Mouse (Mus musculus): Measurements from ENCODE around the gene Frmd4b.
A peak's percentile ranks its signal among the peaks of the same experiment; 100 is the strongest.

Gene Frmd4b

DNA sequence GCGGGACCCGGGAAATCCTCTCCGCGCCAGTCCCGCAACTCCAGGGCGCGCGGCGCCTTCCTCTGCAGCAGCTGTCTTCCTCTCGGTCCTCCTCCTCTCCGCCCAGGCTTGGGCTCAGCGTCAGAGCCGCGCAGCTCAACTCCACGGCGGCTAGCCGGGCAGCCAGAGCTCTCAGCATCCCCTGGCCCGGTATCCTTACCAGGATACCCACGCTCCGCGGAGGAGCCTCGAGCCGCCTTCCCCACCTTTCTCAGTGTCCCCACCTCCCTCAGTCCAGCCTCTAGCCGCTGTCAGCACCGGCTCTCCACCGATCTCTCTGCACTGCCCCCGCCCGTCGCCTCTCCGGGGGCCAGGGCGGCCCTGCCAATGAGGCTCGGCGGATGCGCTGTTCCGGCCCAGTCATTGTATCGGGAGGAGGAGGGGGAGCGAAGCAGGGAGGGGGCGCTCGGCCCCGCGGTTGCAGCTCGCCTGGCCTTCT lies at the start of gene Frmd4b:
Gene Frmd4b (minus strand): TSS at position 276 of the 478 bp plus-strand sequence.
- DNase-seq = peak; percentile 79

DNA sequence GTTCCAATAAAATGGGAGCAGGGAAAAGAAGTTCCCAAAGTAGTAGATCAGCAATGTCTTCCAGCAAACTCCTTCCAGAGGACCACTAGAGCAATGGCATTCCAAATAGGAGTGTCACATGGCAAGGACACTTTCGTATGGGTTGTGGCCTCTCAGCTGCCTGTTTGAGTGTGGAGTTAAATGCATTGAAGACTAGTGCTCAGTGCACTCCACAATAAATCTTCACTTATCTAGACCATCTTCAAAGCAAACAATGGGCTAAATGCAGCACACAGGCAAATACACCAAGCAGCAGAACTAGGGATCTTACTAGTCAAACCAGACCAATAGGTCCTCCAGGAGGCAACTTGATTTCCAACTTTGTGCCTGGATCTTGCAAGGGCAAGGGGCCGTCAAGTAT lies 49.1 kb upstream of the Frmd4b start:
- DNase-seq = no peak

DNA sequence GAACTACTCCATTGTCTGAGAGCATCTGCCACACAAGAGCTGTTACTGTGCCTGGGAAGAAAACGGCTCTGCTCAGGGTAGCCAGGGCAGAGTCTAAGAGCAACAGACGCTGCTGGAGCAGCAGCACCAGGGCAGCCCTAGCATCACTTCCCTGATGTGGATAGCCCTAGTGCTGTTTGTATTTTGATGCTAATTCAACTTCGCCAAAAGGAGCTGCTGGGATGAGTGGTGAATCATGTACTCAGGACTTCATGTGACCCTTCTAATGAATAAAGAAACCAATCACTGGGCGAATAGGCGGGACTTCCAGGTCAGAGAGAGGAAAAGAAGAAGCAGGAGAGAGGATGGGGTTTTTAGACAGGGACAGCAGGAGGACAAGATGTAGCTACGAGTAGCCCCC lies 41.6 kb upstream of the Frmd4b start:
- DNase-seq = no peak

DNA sequence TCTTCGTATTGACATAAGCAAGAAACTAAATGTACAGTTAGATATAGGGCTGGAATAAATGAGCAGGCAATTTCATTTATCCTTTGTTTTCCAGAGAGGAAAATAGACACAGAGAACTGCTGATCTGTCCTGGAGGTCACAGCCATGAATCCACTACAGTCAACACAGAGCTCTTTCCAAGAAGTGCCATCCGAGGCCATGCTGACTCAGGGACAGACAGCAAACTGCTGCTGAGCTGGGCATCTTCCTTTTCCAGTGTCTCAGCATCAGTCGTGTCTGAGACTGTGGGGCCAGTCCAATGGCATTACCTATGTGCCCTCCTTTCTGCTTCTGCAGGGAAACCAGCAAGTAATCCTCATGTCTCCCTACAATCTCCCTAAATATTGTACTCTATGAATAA lies 38.6 kb upstream of the Frmd4b start:
- DNase-seq = no peak

DNA sequence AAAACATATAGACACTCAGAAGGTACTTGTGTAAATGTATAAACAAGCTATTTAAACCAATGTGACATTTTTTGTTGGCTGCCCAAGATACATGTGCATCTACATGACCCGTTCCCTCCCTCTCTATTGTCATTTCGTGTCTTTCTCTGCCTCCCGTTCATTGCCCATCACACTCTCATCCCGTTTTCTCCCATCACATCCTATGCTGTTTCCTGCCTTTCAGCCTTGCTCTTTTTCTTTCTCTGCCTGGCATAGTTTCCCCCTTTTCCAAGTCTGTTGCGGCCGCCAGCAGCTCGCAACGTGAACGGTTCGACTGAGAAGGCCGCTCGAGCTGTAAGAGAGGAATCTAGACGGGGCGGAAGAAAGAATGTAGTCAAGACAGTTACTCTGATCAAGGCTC lies 30.2 kb upstream of the Frmd4b start:
- DNase-seq = no peak

DNA sequence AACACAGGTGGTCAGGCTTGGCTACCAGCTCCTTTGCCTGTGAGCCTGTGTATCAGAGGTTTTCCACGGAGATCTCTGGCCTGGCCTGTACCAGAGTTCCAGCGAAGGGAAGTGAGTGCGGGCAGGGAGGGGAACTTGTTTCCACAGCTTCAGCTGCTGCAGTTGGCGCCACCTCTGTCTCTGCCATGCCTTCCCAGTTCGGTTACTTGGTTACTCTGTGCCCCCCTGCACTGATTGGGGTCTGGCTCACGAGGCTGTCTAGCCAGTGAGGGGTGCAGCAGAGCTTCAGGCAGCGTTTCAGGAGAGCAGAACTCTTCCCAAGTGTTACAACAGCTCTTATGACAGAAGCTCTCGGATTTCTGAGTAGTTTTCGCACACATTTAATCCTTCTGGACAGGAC lies 6.0 kb upstream of the Frmd4b start:
- DNase-seq = no peak

DNA sequence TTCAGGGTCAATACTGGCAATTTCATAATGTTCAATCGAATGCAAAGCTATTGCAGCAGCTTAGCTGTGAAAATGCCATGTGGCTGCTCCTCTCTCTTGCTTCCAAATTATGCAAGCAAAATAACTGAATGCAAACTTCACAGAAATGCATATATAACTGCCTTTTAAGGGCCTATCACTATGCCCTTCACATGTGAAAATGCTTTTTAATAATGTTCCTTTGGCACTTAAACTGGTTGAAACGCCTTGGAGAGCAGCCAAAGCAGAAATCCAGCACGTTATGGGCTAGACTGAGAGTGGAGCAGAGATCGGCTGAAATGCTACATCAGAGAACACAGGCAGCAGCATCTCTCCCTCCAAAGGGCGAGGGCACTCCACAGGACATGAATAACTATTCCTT lies 4.9 kb upstream of the Frmd4b start:
- DNase-seq = no peak

DNA sequence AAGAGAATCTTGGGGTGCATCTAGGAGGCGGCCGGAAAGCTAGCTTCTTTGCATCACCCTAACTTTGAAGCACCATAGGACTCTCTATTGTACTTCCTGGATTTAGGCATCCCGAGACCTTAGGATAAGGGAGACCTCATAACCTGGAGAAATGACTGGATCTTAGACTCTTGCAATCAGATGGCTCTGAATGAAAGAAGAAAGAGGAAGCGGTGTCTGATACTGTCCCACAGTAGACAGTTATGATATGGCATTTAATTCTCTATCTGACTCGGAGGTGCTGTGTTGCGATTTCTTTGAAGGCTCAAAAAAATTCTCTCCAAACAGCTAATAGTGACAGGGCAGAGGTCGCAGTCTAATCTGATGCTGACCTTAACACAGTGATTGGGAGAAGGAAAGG lies 433 bp upstream of the Frmd4b start:
- DNase-seq = no peak

DNA sequence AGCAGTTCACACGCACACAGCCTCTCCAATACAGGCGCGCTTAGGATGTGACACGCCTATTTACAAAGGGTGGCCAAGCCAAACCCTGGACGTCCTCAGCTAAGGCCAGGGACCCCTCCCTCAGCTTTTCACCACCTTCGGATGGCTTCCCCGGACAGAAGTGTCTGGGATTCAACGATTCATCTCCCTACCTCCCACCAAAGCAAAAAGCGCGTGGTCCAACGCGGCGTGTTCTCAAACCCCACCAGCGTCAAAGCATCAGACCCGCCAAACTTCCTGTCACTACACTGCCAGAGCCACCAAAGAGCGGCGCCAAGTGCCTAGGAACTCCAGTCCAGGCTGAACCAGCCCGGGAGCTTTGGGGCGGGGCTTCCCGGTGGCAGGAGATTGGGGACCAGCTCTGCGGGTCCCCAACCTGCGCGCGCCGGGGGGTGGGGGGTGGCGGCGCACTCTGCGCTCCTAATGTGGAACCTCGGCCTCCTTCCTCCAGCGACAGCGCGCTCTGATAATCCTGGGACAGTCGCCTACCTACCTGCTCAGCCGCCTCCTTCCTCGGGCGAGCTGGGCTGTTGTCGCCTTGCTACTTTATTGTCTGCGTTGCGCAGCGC lies 579 bp downstream of the Frmd4b start:
- DNase-seq = no peak

DNA sequence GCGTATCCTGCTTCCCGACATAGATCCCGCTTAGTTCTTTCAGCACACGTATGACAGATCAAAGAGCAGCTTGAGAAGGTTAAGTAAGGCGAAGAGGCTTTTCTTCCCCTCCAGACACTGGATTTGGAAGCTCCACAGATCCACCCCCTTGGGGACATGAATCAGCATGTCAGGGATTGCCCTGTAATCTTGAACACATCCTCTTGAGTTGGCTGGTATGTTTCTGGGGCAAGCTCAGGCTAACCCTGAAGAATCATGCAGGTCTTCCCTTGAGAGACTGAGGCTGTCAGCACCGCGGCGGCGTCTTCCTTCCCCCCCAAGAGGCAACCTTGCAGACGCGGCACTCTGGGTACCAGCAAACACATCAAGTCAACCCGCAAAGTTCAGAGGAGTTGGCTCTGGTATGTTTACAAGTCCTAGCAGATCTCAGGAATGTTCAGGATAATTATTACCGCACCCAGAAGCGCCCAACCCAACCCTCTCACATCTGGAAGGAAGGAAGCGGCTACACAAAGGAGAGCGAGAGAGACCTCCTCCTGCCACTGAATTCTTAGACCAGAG lies 1.4 kb downstream of the Frmd4b start:
- no peak for DNase-seq

DNA sequence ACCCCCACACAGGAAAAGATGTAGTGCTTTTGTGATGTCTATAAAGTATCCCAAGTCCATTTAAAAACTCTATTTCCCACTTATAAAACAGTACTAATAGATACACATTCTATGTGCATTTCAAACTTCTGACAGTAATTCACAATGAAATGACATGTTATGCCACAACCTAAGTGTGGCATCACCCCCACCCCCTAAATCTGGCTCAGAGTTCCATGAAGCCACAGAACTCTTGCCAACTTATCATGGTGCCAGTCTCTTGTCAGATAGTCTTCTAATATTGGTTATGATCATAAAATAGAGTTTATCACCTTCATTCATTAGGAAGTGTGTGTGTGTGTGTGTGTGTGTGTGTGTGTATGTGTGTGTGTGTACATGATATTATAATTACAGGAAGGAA lies 3.2 kb downstream of the Frmd4b start:
- DNase-seq = no peak

DNA sequence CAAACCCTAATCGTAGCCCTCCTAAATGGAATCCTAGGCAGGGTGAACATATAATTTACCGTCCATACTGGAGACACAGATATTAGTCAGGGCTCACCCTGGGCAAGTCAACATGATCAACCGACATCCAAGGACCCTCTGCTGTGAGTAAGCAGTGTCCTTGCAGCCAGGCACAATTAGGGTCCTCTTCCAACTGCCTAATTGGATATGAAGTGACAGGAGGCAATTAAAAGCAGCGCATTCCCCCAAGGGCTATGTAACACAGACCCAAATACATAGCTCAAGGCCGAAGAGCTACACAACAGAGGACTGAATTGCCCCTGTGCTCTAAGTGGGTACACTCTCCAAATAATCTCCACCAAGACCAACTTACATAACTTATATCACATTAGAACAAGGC lies 4.5 kb downstream of the Frmd4b start:
- DNase-seq = no peak

DNA sequence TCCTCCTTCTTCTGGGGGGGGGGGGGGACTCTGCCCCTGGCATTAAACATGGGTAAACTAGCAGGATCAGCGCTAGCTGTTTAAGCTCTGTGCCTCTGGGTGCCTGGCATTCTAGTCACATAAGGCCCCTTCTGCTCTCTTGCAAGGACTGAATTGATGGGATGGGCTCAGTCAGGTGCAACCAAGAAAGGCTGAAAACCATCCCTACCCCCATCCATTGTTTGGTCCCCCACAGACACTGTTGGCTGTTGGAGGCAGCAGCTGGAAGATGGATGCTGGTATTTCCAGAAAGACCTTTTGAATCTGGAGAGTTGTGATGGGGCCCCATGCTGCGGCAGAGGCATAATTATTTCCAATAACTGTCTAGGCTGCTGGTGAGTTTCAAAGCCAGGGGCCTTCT lies 7.3 kb downstream of the Frmd4b start:
- DNase-seq = no peak

DNA sequence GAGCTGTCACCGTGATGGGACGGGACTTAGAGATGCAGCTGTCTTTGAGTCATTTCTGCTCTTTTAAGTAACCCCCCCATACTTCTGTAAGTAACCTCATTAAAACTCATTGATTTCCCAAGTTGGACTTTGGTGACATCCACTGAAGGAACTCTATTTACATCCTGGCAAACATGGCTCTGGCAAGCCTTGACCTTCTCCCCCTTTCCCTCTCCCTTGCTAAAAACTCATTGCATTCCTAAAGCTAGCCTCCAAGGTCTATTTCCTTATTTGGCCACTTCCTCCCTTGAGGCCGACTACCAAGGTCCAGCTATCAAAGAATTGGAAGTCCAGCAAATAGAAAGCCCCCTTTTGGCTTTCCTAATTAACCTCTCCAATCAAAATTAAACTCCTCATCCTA lies 9.7 kb downstream of the Frmd4b start:
- no peak for DNase-seq

DNA sequence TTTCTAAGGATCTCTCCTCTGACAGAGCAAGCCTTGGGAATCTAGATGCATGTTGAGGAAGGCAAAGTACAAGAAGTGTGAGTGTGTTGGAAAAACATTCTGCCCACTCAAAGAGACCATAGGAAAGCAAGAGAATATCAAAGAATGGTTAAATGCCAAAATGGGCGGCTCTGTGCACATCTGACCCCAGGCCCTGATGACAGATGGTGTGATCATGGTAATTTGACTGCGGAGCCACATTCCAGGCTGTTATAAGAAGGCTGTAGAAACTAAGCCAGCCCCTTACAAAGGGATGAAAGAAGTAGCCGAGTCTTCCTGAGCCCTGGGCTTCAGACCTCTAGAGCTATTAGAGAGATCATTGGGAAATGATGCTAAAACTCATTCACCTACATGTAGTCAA lies 22.1 kb downstream of the Frmd4b start:
- DNase-seq = no peak

DNA sequence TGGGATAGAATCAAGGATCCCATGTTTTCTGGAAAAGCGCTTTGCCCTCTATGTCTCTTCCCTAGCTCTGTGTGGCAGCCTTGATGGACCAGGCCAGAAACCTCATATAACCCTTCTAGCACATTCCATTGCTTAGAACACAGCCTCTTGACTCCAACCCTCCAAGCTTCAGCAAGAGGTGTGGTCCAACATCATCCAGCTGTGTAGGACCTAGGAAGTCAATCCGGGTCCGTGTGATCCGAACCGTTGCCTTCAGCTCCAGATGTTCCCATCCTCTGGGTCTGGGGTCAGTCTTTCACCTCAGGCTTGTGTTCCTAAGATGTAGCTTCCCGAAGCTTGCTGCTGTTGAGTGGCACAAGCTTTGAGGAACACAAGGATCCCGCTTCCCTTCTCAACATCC lies 22.8 kb downstream of the Frmd4b start:
- no peak for DNase-seq

DNA sequence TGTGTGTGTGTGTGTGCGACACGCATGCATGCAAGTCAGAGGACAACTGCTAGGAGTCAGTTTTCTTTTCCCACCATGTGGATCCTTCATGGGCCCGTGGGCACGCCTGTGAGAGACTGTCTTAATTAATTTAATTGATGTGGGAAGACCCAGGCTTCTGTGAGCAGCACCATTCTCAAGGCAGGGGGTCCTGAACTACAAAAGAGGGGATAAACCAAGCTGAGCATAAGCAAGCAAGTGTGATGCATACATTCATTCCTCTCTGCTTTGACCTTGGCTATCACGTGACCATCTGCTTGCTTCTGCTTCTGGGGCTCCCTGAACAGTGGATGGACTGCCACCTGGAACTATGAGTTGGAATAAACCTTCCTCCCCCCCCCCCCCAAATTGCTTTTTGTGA lies 27.1 kb downstream of the Frmd4b start:
- DNase-seq = no peak

DNA sequence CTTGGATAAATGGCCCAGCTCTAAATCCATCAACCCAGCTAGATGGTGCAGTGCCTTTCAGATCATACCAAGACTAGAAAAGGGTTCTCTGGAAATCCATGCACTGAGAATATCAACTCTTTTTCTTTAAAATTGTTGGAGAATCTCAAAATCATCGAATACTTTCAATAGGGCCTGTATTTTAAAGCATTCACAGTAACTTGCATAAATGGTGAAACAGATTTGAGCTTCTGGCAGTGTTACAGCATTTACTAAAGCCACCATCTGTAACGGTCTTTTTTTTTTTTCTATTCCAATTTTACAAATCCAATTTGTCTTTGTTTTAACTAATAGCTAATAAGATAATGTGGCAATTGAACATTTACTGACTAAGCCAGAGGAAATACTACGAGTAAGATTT lies 27.8 kb downstream of the Frmd4b start:
- DNase-seq = no peak

DNA sequence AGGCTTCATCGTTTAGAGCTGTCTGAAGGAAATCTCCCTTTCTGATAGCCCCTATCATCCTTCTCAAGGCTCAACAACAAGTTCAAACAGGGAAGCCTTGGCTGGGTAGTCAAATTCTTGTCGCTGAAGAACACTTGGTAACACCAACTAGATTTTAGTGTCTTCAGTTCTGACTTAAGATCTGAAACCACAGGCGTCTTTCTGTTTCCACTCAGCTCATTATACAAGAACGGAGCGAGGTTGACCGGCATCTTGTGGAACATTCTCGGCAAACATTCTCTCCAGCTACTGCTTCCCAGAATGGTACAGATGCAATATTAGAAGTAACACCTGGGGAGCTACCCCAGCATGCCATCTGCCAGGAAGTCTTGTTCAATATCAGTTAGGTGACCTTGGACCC lies 28.3 kb downstream of the Frmd4b start:
- no peak for DNase-seq

DNA sequence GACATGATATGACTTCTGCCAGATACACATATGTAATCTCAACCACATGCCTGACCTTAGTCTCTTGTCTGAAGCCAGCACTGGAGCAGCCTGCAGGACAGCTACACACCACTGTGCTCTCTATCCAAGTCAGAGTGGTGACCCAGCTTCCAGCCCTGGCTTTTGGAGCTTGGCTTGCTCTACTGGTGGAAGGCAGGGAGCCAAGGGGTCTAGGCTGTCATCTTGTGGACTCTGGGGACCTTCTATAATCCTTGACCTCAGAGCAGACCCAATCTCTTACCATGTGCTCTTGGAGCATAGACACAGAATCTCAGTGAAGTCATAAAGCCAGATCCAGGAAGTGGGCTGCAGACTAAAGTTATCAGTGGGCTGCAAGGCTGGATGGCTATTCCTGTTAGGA lies 30.7 kb downstream of the Frmd4b start:
- no peak for DNase-seq

DNA sequence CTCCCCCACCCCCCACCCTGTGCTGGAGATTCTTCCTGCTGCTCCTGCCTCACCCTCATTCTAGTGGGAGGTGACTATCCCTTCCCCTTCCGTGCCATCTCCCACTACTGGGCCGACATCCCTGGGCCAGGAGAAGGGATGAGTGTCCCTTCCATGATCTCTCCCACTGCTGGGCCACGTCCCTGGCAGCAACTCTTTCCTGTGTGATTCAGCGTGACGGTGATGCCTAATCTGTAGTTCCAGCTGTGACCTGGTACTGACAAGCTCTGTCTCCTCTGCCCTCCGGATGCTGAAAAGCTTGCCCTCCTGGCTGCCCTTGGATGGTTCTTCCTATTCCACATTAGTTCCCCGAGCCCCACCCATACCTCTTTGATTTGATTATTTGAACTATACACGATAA lies 31.3 kb downstream of the Frmd4b start:
- no peak for DNase-seq

DNA sequence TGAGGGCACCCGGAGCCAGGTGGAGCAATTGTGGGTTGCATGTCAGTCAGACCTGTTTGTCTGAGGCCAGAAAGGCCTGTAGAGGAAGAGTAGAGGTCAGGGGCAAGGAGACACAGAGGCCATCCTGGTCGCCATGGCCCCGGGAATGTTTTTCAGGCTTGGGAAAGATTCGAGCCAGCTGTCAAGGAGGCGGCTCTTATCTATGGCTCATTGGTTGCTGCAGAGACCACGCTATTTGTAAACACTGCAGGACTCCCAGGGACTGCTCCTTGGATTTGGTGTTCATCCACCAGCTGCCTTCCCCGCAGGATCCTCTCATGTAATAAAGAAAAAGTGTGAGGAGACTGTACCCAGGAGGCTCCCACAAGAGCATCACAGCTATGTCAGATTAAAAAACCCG lies 34.6 kb downstream of the Frmd4b start:
- no peak for DNase-seq

DNA sequence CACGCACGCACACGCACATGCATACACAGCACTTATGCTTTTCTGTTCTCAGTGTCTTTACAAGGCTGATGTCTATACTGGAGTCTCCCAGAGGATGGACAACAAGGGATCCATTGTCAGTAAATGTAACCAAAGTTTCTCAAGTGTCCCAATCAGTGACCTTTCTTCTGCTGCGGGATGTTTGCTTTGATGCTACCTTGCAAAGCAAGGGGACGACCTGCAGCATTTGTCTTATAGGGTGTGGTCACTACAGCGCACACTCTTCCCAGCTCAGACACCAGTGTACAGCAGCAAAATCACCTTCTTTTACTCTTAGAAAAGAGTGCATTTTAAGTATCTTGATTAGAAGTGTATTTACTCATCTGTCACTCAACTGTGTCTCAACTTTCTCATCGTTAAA lies 35.4 kb downstream of the Frmd4b start:
- no peak for DNase-seq

DNA sequence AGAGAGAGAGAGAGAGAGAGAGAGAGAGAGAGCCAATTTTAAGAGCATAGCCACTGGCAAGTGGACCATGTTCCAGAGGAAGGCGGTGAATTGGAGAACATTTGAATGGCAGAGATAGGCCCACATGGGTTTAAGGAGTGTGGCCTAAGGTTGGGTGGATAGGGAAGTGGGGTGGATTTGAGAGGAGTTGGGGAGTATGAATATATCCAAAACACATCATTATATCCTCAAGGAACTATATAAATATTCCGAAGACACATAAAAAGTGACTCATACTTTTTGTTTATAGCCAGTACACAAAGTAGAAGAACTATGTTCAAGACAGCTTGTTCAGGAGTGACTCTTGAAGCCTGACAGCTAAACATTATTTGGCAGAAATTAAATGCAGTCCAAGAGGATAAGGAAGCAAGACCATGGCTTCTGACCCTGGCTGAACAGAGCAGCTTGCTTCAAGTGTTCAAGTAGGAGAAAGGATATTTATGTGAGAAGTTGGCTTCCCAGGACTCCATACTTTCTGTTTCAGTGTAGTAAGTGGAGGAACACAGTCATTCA lies 36.8 kb downstream of the Frmd4b start:
- no peak for DNase-seq

DNA sequence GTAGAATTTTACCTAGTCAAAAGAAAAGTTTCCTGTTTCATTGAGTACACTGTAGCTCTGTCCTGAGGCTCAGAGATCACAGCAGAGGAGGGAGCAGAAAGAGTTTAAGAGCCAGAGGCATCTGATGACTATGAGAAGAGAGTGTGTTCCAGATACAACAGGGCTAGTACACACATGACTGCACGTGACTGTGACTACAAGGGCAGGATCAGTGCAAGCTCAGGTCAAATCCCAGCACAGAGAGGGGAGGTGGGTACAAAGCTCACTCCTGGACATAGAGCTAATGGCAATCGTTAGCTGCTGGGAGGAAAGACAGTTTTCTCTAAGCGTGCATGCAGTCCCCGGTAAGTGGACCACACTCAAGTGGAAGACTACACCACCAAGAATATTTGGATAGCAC lies 37.6 kb downstream of the Frmd4b start:
- no peak for DNase-seq
